Mouse (Mus musculus) spleen, adult 10 weeks (tissue): ENCODE results near the gene Sox2. TPM values are rescaled to one million over a fixed set of nuclear protein-coding genes. Genes with fewer than 3 reads are reported as not detected.

ENCODE experiments used
- polyA plus RNA-seq: library from polyadenylated mRNA; stranded (reverse); fragments of 350-450 nt; fragmentation: Illumina TruSeq; extraction: RNeasy Lipid Tissue Mini Kit (QIAGEN cat#74804); gene quantifications from one replicate; pipeline ENCODE4 v1.2.3, GENCODE M21; 2015; ENCODE audit warnings: low replicate concordance; ENCODE audit not compliant: insufficient read depth

Gene Sox2
- not detected for polyA plus RNA-seq

GRCm38 (mm10) chr3:34649726-34650620 is at the start of gene Sox2:
Gene Sox2, plus strand, starts transcription at chr3:34650405.

